Mouse (Mus musculus): ENCODE results near the gene Asb11. TPM values are rescaled to one million over a fixed set of nuclear protein-coding genes. Genes with fewer than 3 reads are reported as not detected.

The Asb11 gene
- polyA plus RNA-seq, 1 experiment from 2014 or later = not detected

DNA sequence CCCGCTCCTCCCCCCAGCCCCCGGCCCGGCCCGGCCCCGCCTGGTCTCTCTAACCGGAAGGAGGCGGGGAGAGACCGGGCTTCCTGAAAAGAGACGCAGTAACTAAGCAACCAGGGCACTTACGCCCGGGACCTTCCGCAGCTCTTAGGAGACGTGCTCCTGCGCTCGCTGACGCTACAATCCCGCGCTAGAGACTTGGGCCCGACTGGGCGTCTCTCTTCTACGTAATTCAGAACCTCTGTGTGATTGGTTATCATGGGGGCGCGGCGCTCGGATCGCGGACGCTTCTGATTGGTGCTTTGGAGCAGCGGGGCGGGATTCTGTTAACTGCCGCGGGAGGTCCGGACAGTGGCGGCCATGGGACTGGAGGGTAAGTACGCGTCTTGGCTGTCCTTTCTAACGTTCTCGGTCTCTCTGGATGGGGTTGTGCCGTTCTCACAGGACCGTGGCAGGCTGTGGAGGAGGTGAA is 17.3 kb upstream of the Asb11 start, which contains the start of gene Piga:
Gene Piga, plus strand, starts transcription at position 317 of the 469 bp plus-strand sequence.
- peak within 1 kb of the TSS; percentile 61 for H3K27ac ChIP-seq (ENCODE audit: low read length)
- peak within 1 kb of the TSS; percentile 61 for H3K4me2 ChIP-seq (ENCODE audit: low read length)
- 21% methylated on average over 39 of the region's 40 CpGs for WGBS
- peak within 1 kb of the TSS; percentile 63 for H3K4me3 ChIP-seq (replicated peaks; ENCODE audit: low read length)
- H3K36me3 ChIP-seq (ENCODE audit: control insufficient read depth, insufficient read depth) = no peaks in the 10 kb centered on the region
- peaks cover 5% of the 10 kb centered on the region; the same call in 1 of the 2 replicates for H3K4me1 ChIP-seq (replicated peaks; ENCODE audit: control insufficient read depth, insufficient read depth, low read length)
- peak; percentile 99 for ATAC-seq
- no peaks in the 10 kb centered on the region for H3K27me3 ChIP-seq (replicated peaks; ENCODE audit: control insufficient read depth, insufficient read depth, low read length)
- H3K9ac ChIP-seq (replicated peaks; ENCODE audit: low read depth, low read length) = peak within 1 kb of the TSS; percentile 59
- H3K9me3 ChIP-seq (ENCODE audit: control insufficient read depth, low read length) = no peaks in the 10 kb centered on the region

DNA sequence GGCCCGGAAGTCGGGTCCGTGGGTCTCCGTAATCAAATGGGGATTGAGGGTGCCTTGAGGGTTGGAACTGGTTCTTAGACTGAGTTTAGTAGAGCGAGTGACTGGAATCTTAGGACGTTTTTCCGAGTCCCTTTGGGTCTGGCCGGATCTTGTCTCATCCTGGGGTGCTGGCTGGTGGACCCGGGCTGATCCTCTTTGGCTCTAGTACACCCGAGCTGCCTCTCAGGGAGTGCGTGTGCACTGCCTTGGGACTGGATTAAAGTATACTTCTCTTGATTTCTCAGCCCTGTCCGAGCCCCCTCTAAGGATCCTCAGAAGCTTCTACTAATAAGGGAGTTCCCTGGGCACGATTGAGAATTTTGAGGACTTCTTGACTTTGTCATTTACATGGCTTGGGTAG is 16.8 kb upstream of the Asb11 start:
- Histone ChIP-seq H3K4me2 (ENCODE audit: low read length) (peak overlapping the region; percentile 61), H3K9me3 (ENCODE audit: control insufficient read depth, low read length) (no peaks in the 10 kb centered on the region), H3K27me3 (replicated peaks; ENCODE audit: control insufficient read depth, insufficient read depth, low read length) (no peaks in the 10 kb centered on the region), H3K27ac (ENCODE audit: low read length) (peak overlapping the region; percentile 61), H3K9ac (replicated peaks; ENCODE audit: low read depth, low read length) (peak overlapping the region; percentile 59), H3K4me1 (replicated peaks; ENCODE audit: control insufficient read depth, insufficient read depth, low read length) (peaks cover 5% of the 10 kb centered on the region; the same call in 1 of the 2 replicates), H3K36me3 (ENCODE audit: control insufficient read depth, insufficient read depth) (no peaks in the 10 kb centered on the region), H3K4me3 (replicated peaks; ENCODE audit: low read length) (peak overlapping the region; percentile 63)
- WGBS = 19% methylated on average over 13 of the region's 13 CpGs
- ATAC-seq = peak; percentile 26; the same call in 1 of the 2 replicates

DNA sequence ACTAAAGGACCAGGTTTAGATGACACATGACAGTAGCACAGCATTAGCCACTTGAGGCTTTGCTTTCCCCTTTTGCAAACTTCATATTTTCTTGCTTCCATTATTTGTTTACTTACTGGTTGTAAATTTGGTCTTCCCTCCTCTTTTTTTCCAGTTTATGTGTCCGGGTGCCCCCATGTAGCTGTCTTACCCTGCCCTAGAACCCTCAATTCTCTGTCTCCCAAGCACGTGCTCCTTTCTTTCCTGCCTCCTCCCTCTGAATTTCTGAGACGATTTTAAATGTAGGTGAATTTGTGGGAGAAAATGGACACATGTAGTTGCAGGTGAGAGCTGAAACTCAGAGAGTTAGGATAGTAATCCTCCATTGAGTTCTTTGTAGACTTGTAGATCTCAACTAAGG is 16.3 kb upstream of the Asb11 start:
- no peak overlapping the region for H3K9ac ChIP-seq (replicated peaks; ENCODE audit: low read depth, low read length)
- WGBS = 59% methylated on average over 3 of the region's 3 CpGs

DNA sequence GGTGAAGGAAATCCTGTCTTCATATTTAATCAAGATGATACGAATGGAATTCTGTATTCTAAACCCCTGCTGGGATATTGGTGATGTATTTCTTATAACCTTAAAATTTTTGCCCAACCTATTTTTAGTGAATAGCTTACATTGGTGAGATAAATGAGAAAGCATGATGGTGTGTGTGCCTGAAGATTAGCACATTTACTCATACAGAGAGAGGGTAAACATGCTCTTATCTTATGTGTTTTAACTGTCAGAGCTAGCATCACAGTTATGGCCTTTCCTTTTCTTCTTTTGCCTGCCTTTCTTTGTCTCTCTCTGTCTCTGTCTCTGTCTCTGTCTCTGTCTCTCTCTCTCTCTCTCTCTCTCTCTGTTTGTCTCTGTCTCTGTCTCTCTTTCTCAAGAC is 12.0 kb upstream of the Asb11 start:
- H3K27me3 ChIP-seq (replicated peaks; ENCODE audit: control insufficient read depth, insufficient read depth, low read length) = no peaks in the 10 kb centered on the region
- H3K4me2 ChIP-seq (ENCODE audit: low read length) = no peak overlapping the region
- H3K4me3 ChIP-seq (replicated peaks; ENCODE audit: low read length) = no peak overlapping the region
- no peaks in the 10 kb centered on the region for H3K9me3 ChIP-seq (ENCODE audit: control insufficient read depth, low read length)
- H3K9ac ChIP-seq (replicated peaks; ENCODE audit: low read depth, low read length) = no peak overlapping the region
- H3K27ac ChIP-seq (ENCODE audit: low read length) = no peak overlapping the region
- WGBS = 91% methylated on average over 1 of the region's 1 CpGs
- H3K36me3 ChIP-seq (ENCODE audit: control insufficient read depth, insufficient read depth) = no peaks in the 10 kb centered on the region
- H3K4me1 ChIP-seq (replicated peaks; ENCODE audit: control insufficient read depth, insufficient read depth, low read length) = peaks cover 5% of the 10 kb centered on the region; the same call in 1 of the 2 replicates
- ATAC-seq = no peak

More for the DNA sequence above, 16.3 kb upstream of the Asb11 start:
- Histone ChIP-seq H3K4me2 (ENCODE audit: low read length) (peak overlapping the region; percentile 61), H3K36me3 (ENCODE audit: control insufficient read depth, insufficient read depth) (no peaks in the 10 kb centered on the region), H3K4me3 (replicated peaks; ENCODE audit: low read length) (peak overlapping the region; percentile 63), H3K27ac (ENCODE audit: low read length) (no peak overlapping the region), H3K27me3 (replicated peaks; ENCODE audit: control insufficient read depth, insufficient read depth, low read length) (no peaks in the 10 kb centered on the region), H3K9me3 (ENCODE audit: control insufficient read depth, low read length) (no peaks in the 10 kb centered on the region), H3K4me1 (replicated peaks; ENCODE audit: control insufficient read depth, insufficient read depth, low read length) (peaks cover 5% of the 10 kb centered on the region; the same call in 1 of the 2 replicates)
- no peak for ATAC-seq

DNA sequence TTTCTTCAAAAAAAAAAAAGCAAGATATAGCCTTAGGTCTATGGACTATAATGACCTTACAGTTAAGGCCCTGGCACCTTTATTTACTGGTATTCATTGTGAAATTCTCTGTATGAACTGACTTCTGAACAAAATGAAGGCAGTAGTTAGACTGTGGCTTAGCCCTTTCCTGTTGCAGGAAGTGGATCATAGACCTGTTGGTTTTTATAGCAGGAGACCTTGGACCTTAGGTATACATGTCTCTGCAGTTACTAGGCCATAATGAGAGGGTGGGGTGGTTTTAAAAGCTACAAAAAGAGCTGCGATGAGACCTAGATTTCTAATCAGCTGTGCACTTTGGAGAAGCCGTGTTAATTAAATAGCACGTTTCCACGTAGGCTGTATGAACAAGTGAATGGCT is 9.5 kb upstream of the Asb11 start:
- no peak overlapping the region for H3K27ac ChIP-seq (ENCODE audit: low read length)
- no peak overlapping the region for H3K4me3 ChIP-seq (replicated peaks; ENCODE audit: low read length)
- no peaks in the 10 kb centered on the region for H3K4me1 ChIP-seq (replicated peaks; ENCODE audit: control insufficient read depth, insufficient read depth, low read length)
- no peaks in the 10 kb centered on the region for H3K9me3 ChIP-seq (ENCODE audit: control insufficient read depth, low read length)
- H3K4me2 ChIP-seq (ENCODE audit: low read length) = no peak overlapping the region
- no peak overlapping the region for H3K9ac ChIP-seq (replicated peaks; ENCODE audit: low read depth, low read length)
- no peaks in the 10 kb centered on the region for H3K27me3 ChIP-seq (replicated peaks; ENCODE audit: control insufficient read depth, insufficient read depth, low read length)
- H3K36me3 ChIP-seq (ENCODE audit: control insufficient read depth, insufficient read depth) = peaks cover 3% of the 10 kb centered on the region; the same call in 1 of the 2 replicates
- 90% methylated on average over 4 of the region's 4 CpGs for WGBS
- no peak for ATAC-seq

DNA sequence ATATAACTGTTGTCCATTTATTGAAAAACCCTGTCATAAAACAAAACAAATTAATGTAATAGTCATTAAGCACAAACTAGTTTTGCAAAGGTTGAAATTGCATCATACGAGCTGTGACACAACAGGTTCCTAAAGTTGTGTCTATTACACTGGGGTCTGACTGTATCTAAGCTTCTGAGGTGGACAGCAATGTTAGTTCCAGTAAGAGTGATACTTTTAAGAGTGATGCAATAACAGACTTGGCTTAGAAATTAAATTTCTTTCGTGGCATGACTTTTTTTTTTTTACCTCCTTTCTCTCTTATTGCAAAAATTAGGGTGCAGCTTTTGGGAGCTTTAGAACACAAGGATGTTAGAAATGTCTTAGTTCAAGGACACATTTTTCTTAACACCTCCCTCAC is 8.6 kb upstream of the Asb11 start:
- no peak for ATAC-seq
- H3K27me3 ChIP-seq (replicated peaks; ENCODE audit: control insufficient read depth, insufficient read depth, low read length) = no peaks in the 10 kb centered on the region
- WGBS = 81% methylated on average over 2 of the region's 2 CpGs

DNA sequence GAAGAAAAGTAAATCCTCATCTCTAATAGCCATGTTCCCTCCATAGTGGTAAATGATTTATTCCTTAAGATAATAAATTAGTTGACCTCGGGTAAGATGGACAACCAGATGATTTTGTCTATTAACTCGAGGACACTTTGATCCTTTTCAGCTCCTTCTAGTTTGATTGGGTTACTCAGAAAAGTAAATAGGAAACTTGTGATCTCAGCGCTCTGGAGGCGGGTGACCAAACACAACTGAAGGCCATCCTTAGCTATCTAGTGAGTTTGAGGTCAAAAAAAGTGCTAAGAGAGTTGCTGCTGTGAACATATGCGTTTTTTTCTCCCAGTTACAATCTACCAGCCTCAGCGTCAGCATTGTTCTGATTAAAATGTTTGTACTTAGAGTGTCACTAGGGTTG is 6.2 kb upstream of the Asb11 start:
- Histone ChIP-seq H3K27me3 (replicated peaks; ENCODE audit: control insufficient read depth, insufficient read depth, low read length) (no peaks in the 10 kb centered on the region), H3K9ac (replicated peaks; ENCODE audit: low read depth, low read length) (no peak overlapping the region), H3K36me3 (ENCODE audit: control insufficient read depth, insufficient read depth) (peaks cover 3% of the 10 kb centered on the region; the same call in 1 of the 2 replicates), H3K9me3 (ENCODE audit: control insufficient read depth, low read length) (no peaks in the 10 kb centered on the region), H3K4me3 (replicated peaks; ENCODE audit: low read length) (no peak overlapping the region), H3K4me2 (ENCODE audit: low read length) (no peak overlapping the region), H3K4me1 (replicated peaks; ENCODE audit: control insufficient read depth, insufficient read depth, low read length) (no peaks in the 10 kb centered on the region), H3K27ac (ENCODE audit: low read length) (no peak overlapping the region)
- WGBS = 87% methylated on average over 6 of the region's 6 CpGs
- ATAC-seq = no peak

More for the DNA sequence above, 8.6 kb upstream of the Asb11 start:
- peaks cover 3% of the 10 kb centered on the region; the same call in 1 of the 2 replicates for H3K36me3 ChIP-seq (ENCODE audit: control insufficient read depth, insufficient read depth)
- no peak overlapping the region for H3K4me3 ChIP-seq (replicated peaks; ENCODE audit: low read length)
- no peak overlapping the region for H3K4me2 ChIP-seq (ENCODE audit: low read length)
- H3K9me3 ChIP-seq (ENCODE audit: control insufficient read depth, low read length) = no peaks in the 10 kb centered on the region
- H3K9ac ChIP-seq (replicated peaks; ENCODE audit: low read depth, low read length) = no peak overlapping the region
- no peaks in the 10 kb centered on the region for H3K4me1 ChIP-seq (replicated peaks; ENCODE audit: control insufficient read depth, insufficient read depth, low read length)
- H3K27ac ChIP-seq (ENCODE audit: low read length) = no peak overlapping the region

DNA sequence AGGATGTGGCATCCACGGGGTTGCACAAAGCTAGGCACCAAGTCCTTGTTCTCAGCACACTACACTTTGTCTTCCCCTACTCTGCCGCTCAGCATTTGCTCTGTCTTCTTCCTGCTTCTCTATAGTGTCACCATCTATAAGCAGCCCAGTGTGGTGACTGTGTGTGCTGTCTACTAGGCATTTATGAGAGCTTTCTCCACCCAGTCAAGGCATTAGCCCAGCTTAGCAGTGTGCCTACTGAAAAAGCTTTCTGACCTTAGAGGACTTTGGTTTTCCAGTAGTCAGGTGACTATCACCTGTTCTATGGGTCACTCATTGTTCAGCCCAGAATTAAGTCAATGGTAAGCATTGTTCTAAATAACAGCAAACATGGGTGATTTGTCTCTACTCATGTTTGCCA is 5.7 kb upstream of the Asb11 start:
- ATAC-seq = no peak
- Histone ChIP-seq H3K27me3 (replicated peaks; ENCODE audit: control insufficient read depth, insufficient read depth, low read length) (no peaks in the 10 kb centered on the region), H3K4me3 (replicated peaks; ENCODE audit: low read length) (no peak overlapping the region), H3K27ac (ENCODE audit: low read length) (no peak overlapping the region), H3K9me3 (ENCODE audit: control insufficient read depth, low read length) (no peaks in the 10 kb centered on the region), H3K4me1 (replicated peaks; ENCODE audit: control insufficient read depth, insufficient read depth, low read length) (no peaks in the 10 kb centered on the region), H3K9ac (replicated peaks; ENCODE audit: low read depth, low read length) (no peak overlapping the region), H3K4me2 (ENCODE audit: low read length) (no peak overlapping the region), H3K36me3 (ENCODE audit: control insufficient read depth, insufficient read depth) (peaks cover 3% of the 10 kb centered on the region; the same call in 1 of the 2 replicates)
- 92% methylated on average over 2 of the region's 2 CpGs for WGBS

DNA sequence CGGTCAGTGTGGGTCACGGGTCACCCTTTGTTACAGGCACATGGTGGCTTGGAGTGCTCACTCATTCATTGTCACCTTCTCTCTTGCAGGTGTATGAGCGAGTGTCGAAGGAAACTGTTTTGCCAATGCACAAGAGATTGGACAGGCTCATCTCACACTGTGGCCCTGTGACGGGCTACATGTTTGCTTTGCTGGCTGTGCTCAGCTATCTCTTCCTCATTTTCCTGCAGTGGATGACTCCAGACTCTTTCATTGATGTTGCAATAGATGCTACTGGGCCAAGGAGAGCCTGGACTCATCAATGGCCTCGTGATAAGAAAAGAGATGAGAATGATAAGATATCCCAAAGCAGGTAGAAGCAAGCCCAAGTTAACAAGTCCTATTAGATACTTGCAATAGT is 5.3 kb upstream of the Asb11 start:
- no peak for ATAC-seq
- Histone ChIP-seq H3K27ac (ENCODE audit: low read length) (no peak overlapping the region), H3K4me1 (replicated peaks; ENCODE audit: control insufficient read depth, insufficient read depth, low read length) (no peaks in the 10 kb centered on the region), H3K4me3 (replicated peaks; ENCODE audit: low read length) (no peak overlapping the region), H3K9me3 (ENCODE audit: control insufficient read depth, low read length) (no peaks in the 10 kb centered on the region), H3K9ac (replicated peaks; ENCODE audit: low read depth, low read length) (no peak overlapping the region), H3K27me3 (replicated peaks; ENCODE audit: control insufficient read depth, insufficient read depth, low read length) (no peaks in the 10 kb centered on the region), H3K36me3 (ENCODE audit: control insufficient read depth, insufficient read depth) (peaks cover 3% of the 10 kb centered on the region; the same call in 1 of the 2 replicates), H3K4me2 (ENCODE audit: low read length) (no peak overlapping the region)
- 93% methylated on average over 6 of the region's 6 CpGs for WGBS

DNA sequence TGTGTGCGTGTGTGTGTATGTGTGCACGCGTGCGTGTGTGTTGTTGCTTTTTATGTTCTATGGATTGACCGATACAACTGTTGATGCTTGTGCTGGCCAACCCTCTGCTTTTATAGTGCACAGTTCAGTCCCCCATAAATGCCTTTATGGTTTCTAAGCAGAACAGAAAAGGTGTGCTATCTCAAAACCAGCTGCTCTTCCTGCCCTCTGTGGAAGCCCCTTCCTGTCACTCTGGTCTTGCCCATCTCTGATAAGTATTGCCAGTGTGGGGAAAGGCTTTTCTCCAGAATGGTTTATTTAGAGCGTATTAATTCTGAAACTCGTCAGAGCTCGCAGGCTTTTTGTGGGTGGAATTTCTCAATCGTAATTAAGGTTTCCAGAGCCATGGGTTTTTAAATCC is 4.1 kb upstream of the Asb11 start:
- H3K27me3 ChIP-seq (replicated peaks; ENCODE audit: control insufficient read depth, insufficient read depth, low read length) = no peaks in the 10 kb centered on the region
- H3K9ac ChIP-seq (replicated peaks; ENCODE audit: low read depth, low read length) = no peak overlapping the region
- no peak for ATAC-seq
- no peaks in the 10 kb centered on the region for H3K4me1 ChIP-seq (replicated peaks; ENCODE audit: control insufficient read depth, insufficient read depth, low read length)
- peaks cover 3% of the 10 kb centered on the region; the same call in 1 of the 2 replicates for H3K36me3 ChIP-seq (ENCODE audit: control insufficient read depth, insufficient read depth)
- H3K4me3 ChIP-seq (replicated peaks; ENCODE audit: low read length) = no peak overlapping the region
- no peaks in the 10 kb centered on the region for H3K9me3 ChIP-seq (ENCODE audit: control insufficient read depth, low read length)
- H3K27ac ChIP-seq (ENCODE audit: low read length) = no peak overlapping the region
- H3K4me2 ChIP-seq (ENCODE audit: low read length) = no peak overlapping the region
- 97% methylated on average over 9 of the region's 9 CpGs for WGBS

Measured in forebrain, embryonic 16.5 days (tissue).